In the genomic region with DNA sequence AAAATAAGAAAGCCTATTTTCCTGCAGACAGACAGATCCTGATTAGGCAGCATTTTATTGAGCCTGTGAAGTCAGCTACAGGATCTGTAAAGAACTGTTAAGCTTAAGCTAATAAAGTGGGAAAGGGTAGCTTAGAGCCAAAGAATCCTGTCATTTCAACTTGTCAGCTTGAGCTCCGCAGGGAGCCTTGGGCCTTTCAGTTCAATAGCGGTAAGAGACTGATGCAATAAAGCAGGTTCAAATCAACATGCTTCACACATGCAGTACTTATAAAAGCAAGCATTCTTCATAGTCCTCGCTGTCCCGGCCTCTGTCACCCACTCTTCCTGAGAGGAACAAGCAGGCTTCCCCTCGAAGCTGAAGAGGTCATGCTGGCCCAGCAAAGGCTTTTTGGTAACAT, we compare ENCODE assay signal across 17 mouse cellular contexts.
DNase-seq lines count a peak whose midpoint lies in the region; ATAC-seq lines count a peak whose summit lies in the region.
"Had no signal": no experiment of that assay in that cellular context is flagged by ENCODE, and none has a peak within 500 bp of the region (broad histone marks: within the 10 kb centered on the region; RNA-seq: fewer than 3 reads in every experiment).

No protein-coding gene starts in this region.

- H3K27ac ChIP-seq in hindbrain, embryonic 11.5 days (ENCODE audit: low read depth, low read length): no peak overlapping the region
- H3K27ac ChIP-seq in hindbrain, embryonic 16.5 days (ENCODE audit: low read depth, low read length): no peak overlapping the region
- peak overlapping the region; percentile 20; the same call in 1 of the 2 replicates for H3K27ac ChIP-seq in forebrain, embryonic 11.5 days (ENCODE audit: low read depth, low read length)
- peak overlapping the region; percentile 6; the same call in 1 of the 2 replicates for H3K27ac ChIP-seq in forebrain, embryonic 13.5 days
- H3K27ac ChIP-seq in midbrain, embryonic 12.5 days (replicated peaks): peak overlapping the region; percentile 46; the same call in 1 of the 2 replicates
- H3K27ac ChIP-seq: embryonic facial prominence, embryonic 12.5 days; gastrocnemius, adult 2 months; liver, embryonic 13.5 days; neural tube, embryonic 13.5 days; stomach, embryonic 15.5 days had no signal

- H3K36me3 ChIP-seq in hindbrain, embryonic 11.5 days (ENCODE audit: control insufficient read depth, insufficient read depth, low read length): no peaks in the 10 kb centered on the region
- no peaks in the 10 kb centered on the region for H3K36me3 ChIP-seq in hindbrain, embryonic 16.5 days (ENCODE audit: control insufficient read depth, insufficient read depth, low read length)
- no peaks in the 10 kb centered on the region for H3K36me3 ChIP-seq in forebrain, embryonic 11.5 days (ENCODE audit: control insufficient read depth, insufficient read depth, low read length)
- H3K36me3 ChIP-seq in forebrain, embryonic 13.5 days (ENCODE audit: poor library complexity, severe bottlenecking): no peaks in the 10 kb centered on the region
- no peaks in the 10 kb centered on the region for H3K36me3 ChIP-seq in midbrain, embryonic 12.5 days
- H3K36me3 ChIP-seq: embryonic facial prominence, embryonic 12.5 days; liver, embryonic 13.5 days; neural tube, embryonic 13.5 days; stomach, embryonic 15.5 days had no signal

- H3K9ac ChIP-seq in hindbrain, embryonic 11.5 days (ENCODE audit: low read depth, low read length): no peak overlapping the region
- H3K9ac ChIP-seq in hindbrain, embryonic 16.5 days (ENCODE audit: low read depth, low read length): no peak overlapping the region
- H3K9ac ChIP-seq in forebrain, embryonic 11.5 days (ENCODE audit: low read length): no peak overlapping the region
- no peak overlapping the region for H3K9ac ChIP-seq in forebrain, embryonic 13.5 days
- no peak overlapping the region for H3K9ac ChIP-seq in midbrain, embryonic 12.5 days (replicated peaks)
- H3K9ac ChIP-seq: embryonic facial prominence, embryonic 12.5 days; liver, embryonic 13.5 days; neural tube, embryonic 13.5 days; stomach, embryonic 15.5 days had no signal

- DNase-seq in hindbrain, embryonic 11.5 days (ENCODE audit: low spot score): peak; percentile 30
- no peak for DNase-seq in forebrain, embryonic 11.5 days (ENCODE audit: low spot score)
- no peak for DNase-seq in ovary, postnatal 36 days (ENCODE audit: low spot score)
- no peak for DNase-seq in testis, postnatal 10 days (ENCODE audit: low spot score)
- DNase-seq: adrenal gland, postnatal 10 days; cerebellum, adult 8-10 months; gastrocnemius, adult 2 months; heart, adult 18-20 months; heart, postnatal 10 days; kidney, postnatal 14 days; liver, embryonic 13.5 days had no signal

- H3K4me1 ChIP-seq in hindbrain, embryonic 11.5 days (replicated peaks; ENCODE audit: control insufficient read depth, insufficient read depth, low read length): no peaks in the 10 kb centered on the region
- no peaks in the 10 kb centered on the region; the same call in 1 of the 2 replicates for H3K4me1 ChIP-seq in hindbrain, embryonic 16.5 days (ENCODE audit: control insufficient read depth, insufficient read depth, low read depth, low read length)
- H3K4me1 ChIP-seq in forebrain, embryonic 11.5 days (replicated peaks; ENCODE audit: control insufficient read depth, insufficient read depth, low read length): peaks cover 10% of the 10 kb centered on the region; the same call in 1 of the 2 replicates
- peaks cover 26% of the 10 kb centered on the region for H3K4me1 ChIP-seq in forebrain, embryonic 13.5 days
- peaks cover 32% of the 10 kb centered on the region for H3K4me1 ChIP-seq in midbrain, embryonic 12.5 days

- no peak overlapping the region for H3K4me2 ChIP-seq in hindbrain, embryonic 11.5 days (replicated peaks; ENCODE audit: low read depth, low read length)
- H3K4me2 ChIP-seq in hindbrain, embryonic 16.5 days (ENCODE audit: low read length): no peak overlapping the region
- no peak overlapping the region for H3K4me2 ChIP-seq in forebrain, embryonic 11.5 days (ENCODE audit: low read depth, low read length, severe bottlenecking)
- no peak overlapping the region for H3K4me2 ChIP-seq in forebrain, embryonic 13.5 days
- no peak overlapping the region for H3K4me2 ChIP-seq in midbrain, embryonic 12.5 days (replicated peaks)
- H3K4me2 ChIP-seq: embryonic facial prominence, embryonic 12.5 days; liver, embryonic 13.5 days; neural tube, embryonic 13.5 days; stomach, embryonic 15.5 days had no signal

- H3K9me3 ChIP-seq in hindbrain, embryonic 11.5 days (ENCODE audit: control insufficient read depth, low read length): no peaks in the 10 kb centered on the region
- H3K9me3 ChIP-seq in hindbrain, embryonic 16.5 days (ENCODE audit: control insufficient read depth, low read length): no peaks in the 10 kb centered on the region
- H3K9me3 ChIP-seq in forebrain, embryonic 11.5 days (ENCODE audit: control insufficient read depth, low read length): no peaks in the 10 kb centered on the region; the same call in 1 of the 2 replicates
- H3K9me3 ChIP-seq in forebrain, embryonic 13.5 days (replicated peaks): no peaks in the 10 kb centered on the region
- H3K9me3 ChIP-seq in midbrain, embryonic 12.5 days: no peaks in the 10 kb centered on the region
- H3K9me3 ChIP-seq: embryonic facial prominence, embryonic 12.5 days; liver, embryonic 13.5 days; neural tube, embryonic 13.5 days; stomach, embryonic 15.5 days had no signal

- no peaks in the 10 kb centered on the region for H3K27me3 ChIP-seq in hindbrain, embryonic 11.5 days (ENCODE audit: control insufficient read depth, insufficient read depth, low read length)
- H3K27me3 ChIP-seq in hindbrain, embryonic 16.5 days (replicated peaks; ENCODE audit: control insufficient read depth, insufficient read depth, low read length): no peaks in the 10 kb centered on the region
- H3K27me3 ChIP-seq in forebrain, embryonic 11.5 days (ENCODE audit: control insufficient read depth, insufficient read depth, low read length): no peaks in the 10 kb centered on the region
- no peaks in the 10 kb centered on the region for H3K27me3 ChIP-seq in forebrain, embryonic 13.5 days
- peaks cover 19% of the 10 kb centered on the region for H3K27me3 ChIP-seq in midbrain, embryonic 12.5 days
- H3K27me3 ChIP-seq: embryonic facial prominence, embryonic 12.5 days; liver, embryonic 13.5 days; neural tube, embryonic 13.5 days; stomach, embryonic 15.5 days had no signal

- no peak overlapping the region for H3K4me3 ChIP-seq in hindbrain, embryonic 11.5 days (ENCODE audit: low read depth, low read length)
- H3K4me3 ChIP-seq in hindbrain, embryonic 16.5 days (ENCODE audit: low read length): no peak overlapping the region
- no peak overlapping the region for H3K4me3 ChIP-seq in forebrain, embryonic 11.5 days (ENCODE audit: low read depth, low read length)
- no peak overlapping the region for H3K4me3 ChIP-seq in forebrain, embryonic 13.5 days
- H3K4me3 ChIP-seq in midbrain, embryonic 12.5 days: no peak overlapping the region
- H3K4me3 ChIP-seq: embryonic facial prominence, embryonic 12.5 days; gastrocnemius, adult 2 months; liver, embryonic 13.5 days; neural tube, embryonic 13.5 days; stomach, embryonic 15.5 days had no signal

- 28% methylated on average over 5 of the region's 5 CpGs for WGBS in hindbrain, embryonic 11.5 days
- 15% methylated on average over 5 of the region's 5 CpGs for WGBS in hindbrain, embryonic 16.5 days
- WGBS in forebrain, embryonic 11.5 days: 16% methylated on average over 5 of the region's 5 CpGs
- WGBS in forebrain, embryonic 13.5 days: 6% methylated on average over 5 of the region's 5 CpGs
- WGBS in midbrain, embryonic 12.5 days: 10% methylated on average over 5 of the region's 5 CpGs

- ATAC-seq in hindbrain, embryonic 11.5 days (ENCODE audit: low FRiP score): no peak
- ATAC-seq in hindbrain, embryonic 16.5 days: no peak
- peak; percentile 81 for ATAC-seq in forebrain, embryonic 11.5 days (replicated peaks; ENCODE audit: low FRiP score)
- ATAC-seq in forebrain, embryonic 13.5 days: peak; percentile 79; the same call in 1 of the 2 replicates
- peak; percentile 88 for ATAC-seq in midbrain, embryonic 12.5 days (ENCODE audit: low FRiP score, low read depth)

Comparison
In these comparisons a context has a peak if more than half of its experiments do, and no peak if none do; other contexts are left out.
1. ATAC-seq: peak in forebrain, embryonic 11.5 days (single experiment), forebrain, embryonic 13.5 days (single experiment) and midbrain, embryonic 12.5 days (single experiment); none in hindbrain, embryonic 11.5 days (single experiment) and hindbrain, embryonic 16.5 days (single experiment).
2. H3K27ac ChIP-seq: peak in forebrain, embryonic 11.5 days (single experiment), forebrain, embryonic 13.5 days (single experiment) and midbrain, embryonic 12.5 days (single experiment); none in hindbrain, embryonic 11.5 days (single experiment) and hindbrain, embryonic 16.5 days (single experiment).